Mouse (Mus musculus) midbrain, embryonic 12.5 days (tissue): ENCODE data around the gene Cep152. TPM values are rescaled to one million over a fixed set of nuclear protein-coding genes. Genes with fewer than 3 reads are reported as not detected.

ENCODE experiments used
- ATAC-seq: fragments of 200-750 bp; cut with Nextera tagmentation; 2 replicates; pipeline ENCODE4 v1.8.0; 2017; ENCODE audit warnings: low read depth, moderate TSS enrichment, moderate library complexity; ENCODE audit not compliant: low FRiP score
- H3K27ac ChIP-seq: fragments of 300-500 bp; sonication (generic); replicated peaks from 2 replicates; pipeline ENCODE4 v1.5.1; 2016; ENCODE audit warnings: mild to moderate bottlenecking
- H3K27me3 ChIP-seq: fragments of 300-500 bp; sonication (generic); 2 replicates; pipeline ENCODE4 v1.6.1; 2016; ENCODE audit warnings: mild to moderate bottlenecking
- H3K36me3 ChIP-seq: fragments of 300-500 bp; sonication (generic); 2 replicates; pipeline ENCODE4 v1.6.1; 2016
- H3K4me1 ChIP-seq: fragments of 300-500 bp; sonication (generic); 2 replicates; pipeline ENCODE4 v1.6.1; 2016
- H3K4me2 ChIP-seq: fragments of 300-500 bp; sonication (generic); replicated peaks from 2 replicates; pipeline ENCODE4 v1.6.1; 2016; ENCODE audit warnings: mild to moderate bottlenecking, moderate library complexity
- H3K4me3 ChIP-seq: fragments of 300-500 bp; sonication (generic); 2 replicates; pipeline ENCODE4 v1.5.1; 2016; ENCODE audit warnings: mild to moderate bottlenecking
- H3K9ac ChIP-seq: fragments of 300-500 bp; sonication (generic); replicated peaks from 2 replicates; pipeline ENCODE4 v1.6.1; 2016; ENCODE audit warnings: mild to moderate bottlenecking, moderate library complexity
- H3K9me3 ChIP-seq: fragments of 300-500 bp; sonication (generic); 2 replicates; pipeline ENCODE4 v1.6.1; 2016; ENCODE audit warnings: mild to moderate bottlenecking
- WGBS: fragments of 180-500 bp; shearing (Covaris S2); methylation state at CpG from one replicate; pipeline ENCODE4 v1.1.7; 2016; 5-methylcytosine and 5-hydroxymethylcytosine counted together
- polyA plus RNA-seq: library from polyadenylated mRNA; unstranded; fragments of >200 nt; fragmentation: Nextera tagmentation; extraction: Ambion mirVana; gene quantifications from 2 replicates; pipeline ENCODE4 v1.2.1, GENCODE M21; 2016

The Cep152 gene
- polyA plus RNA-seq, 1 experiment from 2014 or later = 8.8 TPM

DNA sequence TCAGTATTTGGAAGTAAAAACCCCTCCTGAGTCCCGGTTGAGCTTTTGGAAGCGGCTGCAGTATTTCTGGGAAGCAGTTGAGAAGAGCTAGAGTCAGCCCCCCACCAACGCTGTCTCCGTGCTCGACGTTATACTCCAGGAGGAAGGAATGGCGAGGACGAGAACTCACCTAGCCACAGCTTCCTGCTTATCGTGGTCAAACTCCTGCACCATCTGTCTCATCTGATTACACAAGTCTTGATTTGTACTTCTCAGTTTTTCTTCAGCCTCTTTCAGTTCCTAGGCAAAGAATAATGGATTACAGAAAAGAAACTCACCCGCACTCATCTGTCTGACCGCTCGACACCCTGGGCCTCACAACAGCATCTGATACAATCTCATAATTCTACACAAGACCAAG is 35.6 kb downstream of the Cep152 start:
- H3K9me3 ChIP-seq = no peaks in the 10 kb centered on the region
- H3K27ac ChIP-seq = no peak overlapping the region
- no peak overlapping the region for H3K4me2 ChIP-seq
- WGBS = 97% methylated on average over 12 of the region's 12 CpGs
- H3K27me3 ChIP-seq = no peaks in the 10 kb centered on the region
- no peak overlapping the region for H3K9ac ChIP-seq
- H3K4me3 ChIP-seq = no peak overlapping the region
- no peak for ATAC-seq
- peaks cover 62% of the 10 kb centered on the region for H3K36me3 ChIP-seq
- no peaks in the 10 kb centered on the region for H3K4me1 ChIP-seq

DNA sequence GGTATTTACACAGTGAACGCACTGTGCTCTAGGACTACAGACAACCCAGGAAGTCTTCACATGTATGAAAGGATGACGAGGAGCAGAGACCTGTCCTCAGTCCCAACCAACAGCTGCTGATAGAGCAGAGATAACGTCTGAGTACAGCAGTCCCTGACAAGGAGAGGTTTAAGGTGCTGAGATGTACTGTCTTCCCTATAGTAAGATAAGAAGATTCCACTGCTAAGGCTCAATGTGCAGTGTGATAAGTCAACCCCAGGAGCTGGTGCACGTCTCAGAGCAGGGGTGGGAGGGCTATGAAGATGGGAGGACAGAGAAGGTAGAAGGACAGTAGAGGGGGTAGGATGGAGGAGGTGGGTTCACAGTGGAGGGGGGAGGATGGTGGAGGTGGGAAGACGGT is 43.8 kb downstream of the Cep152 start:
- Histone ChIP-seq H3K4me2 (no peak overlapping the region), H3K9me3 (no peaks in the 10 kb centered on the region), H3K4me1 (no peaks in the 10 kb centered on the region), H3K27ac (no peak overlapping the region), H3K27me3 (no peaks in the 10 kb centered on the region), H3K36me3 (peaks cover 62% of the 10 kb centered on the region), H3K4me3 (no peak overlapping the region), H3K9ac (no peak overlapping the region)
- no peak for ATAC-seq
- 86% methylated on average over 5 of the region's 5 CpGs for WGBS

DNA sequence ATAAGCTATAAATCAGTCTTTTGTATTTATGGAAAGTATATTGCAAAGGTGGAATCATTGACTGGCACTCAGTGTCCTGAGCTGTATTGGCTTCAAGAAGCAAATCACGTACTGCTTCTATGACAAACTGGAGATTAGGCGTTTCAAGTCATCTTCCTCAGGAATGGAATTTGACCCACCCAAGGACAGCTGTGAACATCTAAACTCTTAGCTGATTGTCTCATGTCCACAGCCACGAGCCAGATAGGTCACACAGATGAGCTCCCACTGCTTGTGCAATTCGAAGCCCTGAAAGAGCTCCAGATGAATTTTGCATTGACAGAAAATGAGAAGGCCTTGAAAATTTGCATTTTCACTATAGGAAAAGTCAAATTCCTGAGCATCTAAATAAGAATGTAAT is 47.2 kb downstream of the Cep152 start:
- no peak overlapping the region for H3K9ac ChIP-seq
- no peak overlapping the region for H3K4me3 ChIP-seq
- peaks cover 63% of the 10 kb centered on the region for H3K36me3 ChIP-seq
- H3K9me3 ChIP-seq = 0 out of 2 replicates have a peak, but pooled peaks cover 5% of the 10 kb centered on the region
- no peaks in the 10 kb centered on the region for H3K27me3 ChIP-seq
- H3K4me1 ChIP-seq = no peaks in the 10 kb centered on the region
- WGBS = 76% methylated on average over 4 of the region's 4 CpGs
- ATAC-seq = no peak
- H3K27ac ChIP-seq = no peak overlapping the region
- H3K4me2 ChIP-seq = no peak overlapping the region

DNA sequence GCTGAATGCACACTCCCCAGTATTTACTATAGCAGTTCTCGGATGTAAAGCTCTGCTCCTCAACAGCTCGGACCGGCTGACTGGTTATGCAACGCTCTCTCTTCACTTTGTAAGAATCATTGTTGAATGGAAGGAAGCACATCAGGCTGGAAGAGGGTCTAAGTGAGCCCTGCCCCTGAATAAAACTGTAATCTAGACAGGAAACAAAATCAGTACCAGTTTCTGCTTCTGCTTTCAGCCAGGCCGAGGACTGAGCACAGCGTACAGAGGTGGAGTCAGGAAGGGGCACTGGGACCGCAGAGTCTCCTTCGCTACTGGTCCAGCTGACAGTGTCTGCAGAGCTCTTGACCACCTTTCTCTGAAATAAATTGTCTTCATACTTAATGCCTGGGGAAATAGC is 48.4 kb downstream of the Cep152 start:
- ATAC-seq = no peak
- Histone ChIP-seq H3K36me3 (peaks cover 57% of the 10 kb centered on the region), H3K27me3 (no peaks in the 10 kb centered on the region), H3K9ac (no peak overlapping the region), H3K27ac (no peak overlapping the region), H3K4me3 (no peak overlapping the region), H3K9me3 (0 out of 2 replicates have a peak, but pooled peaks cover 5% of the 10 kb centered on the region), H3K4me1 (no peaks in the 10 kb centered on the region), H3K4me2 (no peak overlapping the region)
- 92% methylated on average over 8 of the region's 8 CpGs for WGBS

DNA sequence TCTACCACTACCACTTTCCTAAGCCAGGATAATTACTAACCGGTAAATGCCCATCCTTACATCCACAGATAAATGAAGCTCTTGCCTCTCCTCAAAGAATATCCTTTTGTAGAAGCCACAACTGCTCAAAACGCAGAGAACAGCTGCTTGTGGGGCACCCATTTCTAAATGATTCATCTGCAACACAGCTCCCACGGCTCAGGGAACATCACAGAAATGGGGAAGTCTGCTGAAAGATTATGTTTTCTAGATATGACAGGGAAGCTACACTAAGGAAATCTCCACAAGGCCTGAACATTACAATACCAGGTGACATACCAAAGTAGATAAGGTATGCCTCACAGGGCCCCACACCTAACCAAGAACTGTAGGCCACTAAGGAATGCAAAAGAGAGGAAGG is 49.1 kb downstream of the Cep152 start:
- 92% methylated on average over 3 of the region's 3 CpGs for WGBS
- Histone ChIP-seq H3K4me2 (no peak overlapping the region), H3K27me3 (no peaks in the 10 kb centered on the region), H3K4me1 (no peaks in the 10 kb centered on the region), H3K36me3 (peaks cover 55% of the 10 kb centered on the region), H3K4me3 (no peak overlapping the region), H3K27ac (no peak overlapping the region), H3K9ac (no peak overlapping the region), H3K9me3 (0 out of 2 replicates have a peak, but pooled peaks cover 5% of the 10 kb centered on the region)
- no peak for ATAC-seq

DNA sequence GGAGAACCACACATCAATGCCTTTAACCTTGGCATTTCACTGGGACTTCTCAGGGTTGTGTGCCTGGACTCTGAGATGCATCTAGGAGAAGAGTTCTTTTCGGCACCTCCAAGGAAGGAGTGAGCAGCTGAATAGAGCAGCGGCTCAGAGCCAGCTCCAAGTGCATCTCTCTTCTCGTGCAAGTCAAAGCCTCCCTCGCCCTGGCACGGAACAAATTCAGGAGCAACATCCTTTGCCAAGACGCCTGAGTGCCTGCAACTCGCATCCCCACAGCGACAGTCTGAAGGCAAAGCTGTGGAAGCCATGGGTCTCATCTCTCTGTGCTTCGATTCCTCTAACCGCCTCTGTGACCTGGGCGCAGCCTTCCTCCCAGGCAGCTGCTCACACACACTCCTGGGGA is 61.0 kb downstream of the Cep152 start:
- peaks cover 48% of the 10 kb centered on the region for H3K36me3 ChIP-seq
- 96% methylated on average over 11 of the region's 11 CpGs for WGBS

DNA sequence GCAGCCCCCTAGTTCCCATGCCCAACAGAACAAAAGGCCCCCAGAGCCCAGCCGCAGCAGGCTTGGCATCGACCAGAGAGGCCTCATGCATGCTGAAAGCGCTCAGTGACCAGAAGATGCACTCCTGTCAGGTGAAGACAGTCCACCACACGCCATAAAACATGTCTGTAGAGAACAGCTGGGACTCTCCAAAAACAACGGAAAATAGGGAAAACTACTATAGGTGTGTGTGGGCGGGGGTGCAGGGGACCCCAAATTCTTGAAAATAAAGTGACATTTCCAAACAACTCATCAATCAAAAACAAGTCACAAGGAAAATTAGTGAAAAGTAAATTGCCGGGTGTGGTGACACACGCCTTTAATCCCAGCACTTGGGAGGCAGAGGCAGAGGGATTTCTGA is 62.5 kb downstream of the Cep152 start:
- Histone ChIP-seq H3K27me3 (no peaks in the 10 kb centered on the region), H3K4me3 (no peak overlapping the region), H3K4me1 (peaks cover 19% of the 10 kb centered on the region), H3K9me3 (no peaks in the 10 kb centered on the region), H3K36me3 (peaks cover 36% of the 10 kb centered on the region), H3K9ac (no peak overlapping the region), H3K4me2 (no peak overlapping the region), H3K27ac (no peak overlapping the region)
- WGBS = 92% methylated on average over 8 of the region's 8 CpGs
- ATAC-seq = no peak

More for the DNA sequence above, 61.0 kb downstream of the Cep152 start:
- H3K4me3 ChIP-seq = no peak overlapping the region
- H3K4me2 ChIP-seq = no peak overlapping the region
- ATAC-seq = no peak
- no peak overlapping the region for H3K9ac ChIP-seq
- no peaks in the 10 kb centered on the region for H3K27me3 ChIP-seq
- H3K27ac ChIP-seq = no peak overlapping the region
- H3K9me3 ChIP-seq = no peaks in the 10 kb centered on the region
- H3K4me1 ChIP-seq = peaks cover 13% of the 10 kb centered on the region

DNA sequence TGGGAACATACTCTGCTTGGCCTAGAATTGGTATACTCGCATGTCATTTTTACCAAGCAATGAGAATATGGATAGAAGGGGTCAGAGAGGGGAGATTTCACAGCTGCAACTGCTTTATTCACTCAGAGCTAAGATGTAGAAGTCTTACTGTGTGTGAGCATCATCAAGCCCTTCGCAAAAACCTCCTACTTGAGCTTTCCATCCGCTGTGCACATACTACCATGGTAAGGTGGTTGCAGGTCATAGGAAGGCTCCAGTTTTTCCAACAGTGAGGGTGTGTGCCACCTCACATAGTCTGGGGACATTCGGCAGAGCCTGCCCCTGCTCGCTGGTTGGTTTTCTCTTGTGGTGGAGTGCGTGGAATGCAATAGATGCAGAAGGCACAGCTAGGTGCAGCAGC is 64.9 kb downstream of the Cep152 start:
- WGBS = 82% methylated on average over 6 of the region's 6 CpGs
- Histone ChIP-seq H3K9ac (no peak overlapping the region), H3K27ac (0 out of 2 replicates have a peak overlapping the region, but pooled peaks have one; percentile 10), H3K9me3 (no peaks in the 10 kb centered on the region), H3K36me3 (peaks cover 16% of the 10 kb centered on the region), H3K4me1 (peaks cover 19% of the 10 kb centered on the region), H3K4me2 (no peak overlapping the region), H3K27me3 (no peaks in the 10 kb centered on the region), H3K4me3 (no peak overlapping the region)
- 0 out of 2 replicates have a peak, but pooled peaks have one; percentile 17 for ATAC-seq

DNA sequence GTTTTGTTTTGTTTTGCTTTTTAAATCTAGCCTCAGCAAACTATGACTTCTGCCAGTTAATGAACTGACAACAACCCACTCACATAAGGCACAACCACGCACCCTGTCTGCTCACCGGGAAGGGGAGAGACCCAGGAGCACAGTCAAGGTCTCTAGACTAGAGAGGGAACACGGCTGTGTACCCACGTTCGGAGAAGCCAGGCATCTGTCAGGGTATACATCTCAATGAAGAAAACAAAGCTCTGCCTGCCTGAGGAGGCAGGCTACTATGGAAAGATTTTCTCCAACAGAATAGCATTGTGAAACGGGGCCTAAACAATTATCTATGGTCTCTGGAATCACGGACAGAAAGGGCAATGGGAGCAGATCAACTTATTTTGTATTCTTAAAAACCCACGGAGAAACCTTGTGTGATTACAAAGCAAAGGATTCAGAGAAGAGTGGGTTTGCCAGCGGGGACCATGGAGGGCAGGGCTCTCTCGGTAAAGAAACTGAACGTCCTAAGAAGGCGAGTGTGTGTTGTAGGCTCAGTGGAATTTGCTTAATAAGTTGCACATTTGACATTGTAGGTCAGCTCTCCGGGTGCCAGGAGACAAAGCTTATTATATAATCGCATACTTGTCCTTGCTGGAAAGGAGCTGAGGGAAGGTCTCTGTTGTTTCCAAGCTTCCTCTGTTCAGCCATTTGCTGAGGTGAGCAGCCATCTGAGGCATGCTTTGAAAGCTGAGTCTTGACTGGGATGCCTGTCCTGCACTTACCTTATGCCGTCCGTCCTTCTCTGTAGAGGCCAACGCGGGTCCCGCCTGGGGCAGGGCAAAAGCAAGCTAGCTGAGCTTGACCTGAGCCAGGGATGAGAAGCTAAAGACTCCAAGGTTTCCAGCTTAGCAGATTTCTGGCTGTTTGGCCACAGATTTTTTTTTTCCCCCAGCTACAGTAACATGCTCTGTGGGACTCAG is 66.0 kb downstream of the Cep152 start:
- no peak overlapping the region for H3K9ac ChIP-seq
- no peaks in the 10 kb centered on the region for H3K9me3 ChIP-seq
- H3K4me3 ChIP-seq = no peak overlapping the region
- H3K27ac ChIP-seq = peak overlapping the region; percentile 67
- 40% methylated on average over 19 of the region's 19 CpGs for WGBS
- H3K4me1 ChIP-seq = peaks cover 19% of the 10 kb centered on the region
- H3K36me3 ChIP-seq = peaks cover 6% of the 10 kb centered on the region
- H3K27me3 ChIP-seq = no peaks in the 10 kb centered on the region
- ATAC-seq = peak; percentile 74
- peak overlapping the region; percentile 22 for H3K4me2 ChIP-seq

DNA sequence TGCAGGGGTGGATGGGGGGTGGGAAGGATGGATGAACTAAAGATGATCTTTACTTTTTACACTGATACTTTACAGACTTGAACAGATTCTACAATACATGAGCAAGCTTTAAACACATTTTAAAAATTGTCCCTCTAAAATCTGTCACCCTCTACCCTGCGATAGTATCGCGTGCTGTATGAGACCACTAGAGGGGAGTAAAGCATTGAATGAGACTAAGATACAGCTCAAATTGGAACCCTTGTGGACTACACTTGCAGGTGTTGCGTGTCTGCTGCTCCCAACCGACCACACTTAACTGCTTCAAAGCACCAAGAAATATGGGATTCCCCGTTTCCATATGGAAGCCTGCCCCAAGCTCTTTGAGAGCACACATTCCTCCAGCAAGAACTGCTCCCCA is 69.1 kb downstream of the Cep152 start:
- Histone ChIP-seq H3K27me3 (no peaks in the 10 kb centered on the region), H3K9me3 (no peaks in the 10 kb centered on the region), H3K4me3 (no peak overlapping the region), H3K36me3 (no peaks in the 10 kb centered on the region), H3K27ac (no peak overlapping the region), H3K9ac (no peak overlapping the region), H3K4me2 (no peak overlapping the region), H3K4me1 (peaks cover 19% of the 10 kb centered on the region)
- 79% methylated on average over 6 of the region's 6 CpGs for WGBS
- no peak for ATAC-seq

DNA sequence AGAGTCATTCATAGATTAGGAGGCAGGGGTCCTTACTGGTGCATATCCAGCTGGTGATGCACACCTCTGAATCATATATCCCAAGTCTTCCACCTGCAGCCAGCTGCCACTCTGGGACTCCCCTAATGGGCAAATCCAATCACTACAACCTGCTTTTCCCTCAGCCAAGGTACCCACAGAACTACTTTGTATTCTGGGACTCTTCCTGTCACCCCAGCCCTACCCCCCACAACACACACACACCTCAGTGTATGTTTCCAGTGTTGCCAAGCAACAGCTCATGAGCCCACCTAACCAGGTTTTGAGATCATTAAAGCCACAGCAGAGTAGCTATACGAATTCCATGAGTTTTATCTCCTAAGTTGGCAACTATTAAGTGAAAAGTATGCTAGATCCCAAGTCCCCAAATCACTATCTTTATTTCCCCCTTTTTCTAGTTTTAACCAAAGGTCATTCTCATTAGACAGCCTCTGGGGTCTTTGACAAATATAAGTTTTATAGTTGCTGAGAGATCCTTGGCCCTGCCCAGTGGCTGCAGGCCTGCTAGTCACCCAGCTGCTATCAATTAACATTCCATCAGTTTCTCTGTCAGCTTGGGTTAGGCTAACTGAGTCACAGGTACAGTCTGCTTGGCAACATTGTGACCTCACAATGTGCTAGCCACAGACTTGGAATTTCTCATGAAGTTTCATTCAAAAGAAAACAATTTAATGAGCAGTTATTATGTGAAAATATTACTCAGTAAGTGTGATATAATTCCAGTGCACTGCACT is 75.9 kb downstream of the Cep152 start:
- Histone ChIP-seq H3K4me3 (no peak overlapping the region), H3K9me3 (no peaks in the 10 kb centered on the region), H3K27ac (no peak overlapping the region), H3K4me1 (no peaks in the 10 kb centered on the region), H3K9ac (no peak overlapping the region), H3K4me2 (no peak overlapping the region), H3K27me3 (no peaks in the 10 kb centered on the region), H3K36me3 (no peaks in the 10 kb centered on the region)
- 76% methylated on average over 1 of the region's 1 CpGs for WGBS
- ATAC-seq = no peak

DNA sequence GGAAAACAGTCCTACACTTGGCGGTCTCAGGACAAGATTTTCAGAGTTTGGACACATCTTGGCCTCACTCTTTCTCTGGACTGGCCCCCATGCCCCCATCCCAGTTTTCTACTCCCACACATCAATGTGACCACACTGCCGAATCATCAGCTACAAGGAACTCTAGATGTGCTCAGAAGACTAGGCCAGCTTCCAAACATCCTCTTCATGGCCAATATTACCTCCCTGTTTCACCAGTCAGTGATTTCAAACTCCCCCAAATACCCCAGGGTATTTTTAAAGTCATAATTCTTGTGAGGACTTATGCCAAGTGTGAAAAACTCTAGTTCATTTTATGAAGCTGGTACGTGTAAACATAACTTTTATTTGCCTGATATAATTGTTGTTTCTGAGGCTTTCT is 79.9 kb downstream of the Cep152 start:
- Histone ChIP-seq H3K9ac (no peak overlapping the region), H3K4me2 (no peak overlapping the region), H3K9me3 (no peaks in the 10 kb centered on the region), H3K4me3 (no peak overlapping the region), H3K36me3 (no peaks in the 10 kb centered on the region), H3K4me1 (no peaks in the 10 kb centered on the region), H3K27ac (no peak overlapping the region), H3K27me3 (no peaks in the 10 kb centered on the region)
- WGBS = 91% methylated on average over 3 of the region's 3 CpGs
- no peak for ATAC-seq
